Mouse (Mus musculus) hindbrain, embryonic 16.5 days (tissue): ENCODE measurements around the gene Usp35. TPM values are rescaled to one million over a fixed set of nuclear protein-coding genes. Genes with fewer than 3 reads are reported as not detected.

ENCODE experiments used
- ATAC-seq: fragments of 200-750 bp; cut with Nextera tagmentation; 2 replicates; pipeline ENCODE4 v1.8.0; 2017; ENCODE audit warnings: moderate TSS enrichment, moderate library complexity
- H3K27ac ChIP-seq: fragments of 300-500 bp; sonication (generic); 2 replicates; pipeline ENCODE4 v1.5.1; 2014; ENCODE audit warnings: low read depth, mild to moderate bottlenecking, control low read depth, low read length, moderate library complexity
- H3K27me3 ChIP-seq: fragments of 300-500 bp; sonication (generic); replicated peaks from 2 replicates; pipeline ENCODE4 v1.6.1; 2014; ENCODE audit warnings: low read length; ENCODE audit not compliant: control insufficient read depth, insufficient read depth
- H3K36me3 ChIP-seq: fragments of 300-500 bp; sonication (generic); 2 replicates; pipeline ENCODE4 v1.6.1; 2014; ENCODE audit warnings: mild to moderate bottlenecking, low read length, moderate library complexity, mixed read lengths; ENCODE audit not compliant: control insufficient read depth, insufficient read depth
- H3K4me1 ChIP-seq: fragments of 300-500 bp; sonication (generic); 2 replicates; pipeline ENCODE4 v1.6.1; 2014; ENCODE audit warnings: low read depth, low read length; ENCODE audit not compliant: control insufficient read depth, insufficient read depth
- H3K4me2 ChIP-seq: fragments of 300-500 bp; sonication (generic); 2 replicates; pipeline ENCODE4 v1.6.1; 2014; ENCODE audit warnings: mild to moderate bottlenecking, low read length, control low read depth, moderate library complexity
- H3K4me3 ChIP-seq: fragments of 300-500 bp; sonication (generic); 2 replicates; pipeline ENCODE4 v1.5.1; 2014; ENCODE audit warnings: mild to moderate bottlenecking, low read length, control low read depth, moderate library complexity
- H3K9ac ChIP-seq: fragments of 300-500 bp; sonication (generic); 2 replicates; pipeline ENCODE4 v1.6.1; 2014; ENCODE audit warnings: low read depth, mild to moderate bottlenecking, control low read depth, low read length, moderate library complexity
- H3K9me3 ChIP-seq: fragments of 300-500 bp; sonication (generic); 2 replicates; pipeline ENCODE4 v1.6.1; 2014; ENCODE audit warnings: mild to moderate bottlenecking, low read length, moderate library complexity; ENCODE audit not compliant: control insufficient read depth
- WGBS: fragments of 180-500 bp; shearing (Covaris S2); extraction: QIAGEN DNeasy Blood & Tissue Kit; methylation state at CpG from one replicate; pipeline ENCODE4 v1.1.7; 2014; 5-methylcytosine and 5-hydroxymethylcytosine counted together
- polyA plus RNA-seq: library from polyadenylated mRNA; unstranded; fragments of >200 nt; fragmentation: Nextera tagmentation; extraction: Ambion mirVana; gene quantifications from 2 replicates; pipeline ENCODE4 v1.2.1, GENCODE M21; 2015

Gene Usp35
- polyA plus RNA-seq, 1 experiment from 2014 or later = 3.0 TPM

DNA sequence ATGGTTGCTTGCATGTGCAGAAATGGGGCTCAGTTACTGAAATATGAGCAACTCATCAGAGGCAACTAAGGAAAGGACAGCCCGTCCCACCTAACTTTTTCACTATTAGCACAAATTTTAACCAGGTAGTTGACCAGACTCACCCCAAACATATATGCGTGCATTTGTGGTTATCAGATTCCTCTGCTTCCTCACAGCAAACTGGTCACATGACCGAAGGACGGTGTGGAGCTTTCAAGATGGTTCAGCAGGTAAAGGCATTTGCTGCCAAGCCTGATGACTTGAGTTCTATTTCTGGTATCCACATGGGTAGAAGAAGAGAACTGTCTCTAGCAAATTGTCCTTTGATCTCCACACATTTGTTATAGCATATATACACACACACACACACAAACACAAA is 26.5 kb upstream of the Usp35 start:
- H3K4me2 ChIP-seq = no peak overlapping the region
- H3K36me3 ChIP-seq = no peaks in the 10 kb centered on the region
- no peak for ATAC-seq
- H3K9me3 ChIP-seq = no peaks in the 10 kb centered on the region
- no peaks in the 10 kb centered on the region for H3K4me1 ChIP-seq
- no peak overlapping the region for H3K9ac ChIP-seq
- no peak overlapping the region for H3K4me3 ChIP-seq
- no peaks in the 10 kb centered on the region for H3K27me3 ChIP-seq
- WGBS = 93% methylated on average over 4 of the region's 4 CpGs
- no peak overlapping the region for H3K27ac ChIP-seq

DNA sequence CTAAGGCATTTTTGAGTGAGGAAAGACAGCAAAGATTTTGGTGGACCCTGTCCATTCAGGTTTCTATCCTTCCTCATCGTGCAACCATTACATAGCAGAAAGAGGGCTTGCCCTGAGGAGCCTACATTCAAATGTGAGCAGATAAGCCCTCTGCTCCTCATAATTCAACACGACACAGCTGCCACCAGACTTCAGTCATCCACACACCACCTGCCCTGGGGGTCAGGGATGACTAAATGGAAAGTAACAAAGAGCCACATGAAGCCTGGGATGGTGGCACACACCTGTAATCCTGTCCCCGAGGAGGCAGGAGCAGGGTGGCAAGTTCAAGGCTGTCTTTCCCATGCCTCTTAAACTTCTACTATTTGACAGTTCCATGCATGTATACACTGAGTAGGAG is 26.0 kb upstream of the Usp35 start:
- no peaks in the 10 kb centered on the region for H3K36me3 ChIP-seq
- H3K9ac ChIP-seq = no peak overlapping the region
- no peaks in the 10 kb centered on the region for H3K9me3 ChIP-seq
- 87% methylated on average over 3 of the region's 3 CpGs for WGBS
- ATAC-seq = no peak
- no peak overlapping the region for H3K4me2 ChIP-seq
- no peak overlapping the region for H3K4me3 ChIP-seq
- no peaks in the 10 kb centered on the region for H3K27me3 ChIP-seq
- H3K4me1 ChIP-seq = no peaks in the 10 kb centered on the region
- H3K27ac ChIP-seq = no peak overlapping the region

DNA sequence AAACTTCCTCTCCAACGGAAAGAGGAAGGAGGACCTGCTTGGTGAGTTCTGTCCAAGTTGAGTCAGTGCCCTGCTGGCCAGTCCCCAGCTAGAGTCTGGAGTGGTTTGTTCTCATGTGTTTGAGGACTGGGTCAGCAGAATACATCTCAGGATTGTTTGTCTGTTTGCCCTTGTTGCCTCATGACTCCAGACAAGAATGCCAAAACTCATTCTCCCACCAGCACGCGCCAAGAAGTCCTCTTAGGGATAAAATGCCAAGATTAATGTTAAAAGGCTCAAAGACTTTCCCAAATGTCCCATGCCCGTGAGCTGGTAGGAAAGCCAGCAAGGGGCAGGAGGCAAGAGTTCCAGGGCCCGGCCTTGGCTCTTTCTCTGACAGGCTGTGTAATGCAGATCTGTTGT is 25.1 kb upstream of the Usp35 start:
- H3K36me3 ChIP-seq = no peaks in the 10 kb centered on the region
- H3K4me3 ChIP-seq = no peak overlapping the region
- H3K9me3 ChIP-seq = no peaks in the 10 kb centered on the region
- no peak overlapping the region for H3K27ac ChIP-seq
- H3K4me1 ChIP-seq = no peaks in the 10 kb centered on the region
- H3K27me3 ChIP-seq = no peaks in the 10 kb centered on the region
- ATAC-seq = peak; percentile 90
- WGBS = 68% methylated on average over 5 of the region's 5 CpGs
- no peak overlapping the region for H3K9ac ChIP-seq
- no peak overlapping the region for H3K4me2 ChIP-seq

DNA sequence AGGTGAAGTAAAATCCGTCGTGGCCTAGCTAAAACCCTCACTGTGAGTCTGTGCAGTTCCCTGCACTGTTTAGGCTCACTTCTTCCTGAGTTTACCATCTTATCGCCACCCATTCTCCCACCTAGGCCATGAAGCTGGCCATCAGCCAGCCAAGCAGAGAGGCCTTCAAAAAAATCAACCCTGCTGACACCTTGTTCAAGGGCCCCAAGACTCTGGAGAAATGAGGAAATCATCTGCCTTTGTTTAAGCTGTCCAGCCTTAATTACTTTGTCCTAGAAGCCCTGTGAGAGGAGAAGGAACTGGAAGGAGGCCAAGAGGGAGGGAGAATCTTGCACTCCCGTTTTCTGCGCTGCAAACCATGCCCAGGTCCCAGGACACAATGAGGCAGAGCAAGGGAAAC is 24.4 kb upstream of the Usp35 start:
- ATAC-seq = no peak

DNA sequence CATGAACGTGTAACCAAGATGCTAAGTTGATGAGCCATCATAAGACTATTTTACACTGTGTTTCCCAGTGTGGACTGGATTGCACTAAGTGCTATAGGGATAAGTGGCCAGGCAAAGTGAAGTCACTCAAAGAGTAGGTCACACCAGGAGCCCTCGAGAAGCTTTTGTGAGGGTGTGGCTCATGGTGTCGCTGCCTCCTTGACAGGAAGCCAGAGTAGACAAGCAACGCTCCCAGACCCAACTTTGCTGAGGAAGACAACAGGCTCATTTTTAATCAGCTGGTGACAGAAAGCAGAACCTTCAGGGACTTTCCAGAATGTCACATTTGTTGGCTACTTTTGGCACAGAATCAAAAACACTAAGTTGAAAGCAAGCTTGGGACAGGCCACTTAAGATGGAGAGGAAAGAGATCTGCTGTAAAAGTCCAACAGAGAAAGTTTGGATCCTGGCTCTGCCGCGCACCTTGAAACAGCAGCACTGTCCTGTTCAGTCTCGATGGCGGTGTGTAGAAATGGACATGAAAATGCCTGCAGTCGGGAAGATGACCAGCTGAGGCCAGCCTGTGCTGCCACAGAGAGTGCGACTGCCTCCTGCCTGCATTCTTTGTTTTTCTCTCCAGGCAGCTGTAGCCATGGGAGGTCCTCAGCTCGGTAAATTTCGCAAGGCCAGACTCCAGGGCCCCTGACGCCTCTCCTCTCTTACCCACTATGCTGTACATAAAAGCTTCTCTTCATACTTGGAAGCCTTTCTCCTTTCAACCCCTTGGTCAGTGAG is 23.4 kb upstream of the Usp35 start:
- Histone ChIP-seq H3K4me3 (no peak overlapping the region), H3K27me3 (no peaks in the 10 kb centered on the region), H3K4me2 (no peak overlapping the region), H3K36me3 (no peaks in the 10 kb centered on the region), H3K4me1 (no peaks in the 10 kb centered on the region), H3K9me3 (no peaks in the 10 kb centered on the region), H3K27ac (no peak overlapping the region), H3K9ac (no peak overlapping the region)
- WGBS = 44% methylated on average over 13 of the region's 13 CpGs
- no peak for ATAC-seq

More for the DNA sequence above, 24.4 kb upstream of the Usp35 start:
- Histone ChIP-seq H3K36me3 (no peaks in the 10 kb centered on the region), H3K4me1 (no peaks in the 10 kb centered on the region), H3K9me3 (no peaks in the 10 kb centered on the region), H3K4me2 (no peak overlapping the region), H3K27me3 (no peaks in the 10 kb centered on the region), H3K4me3 (no peak overlapping the region), H3K9ac (no peak overlapping the region), H3K27ac (no peak overlapping the region)
- WGBS = 72% methylated on average over 5 of the region's 5 CpGs

DNA sequence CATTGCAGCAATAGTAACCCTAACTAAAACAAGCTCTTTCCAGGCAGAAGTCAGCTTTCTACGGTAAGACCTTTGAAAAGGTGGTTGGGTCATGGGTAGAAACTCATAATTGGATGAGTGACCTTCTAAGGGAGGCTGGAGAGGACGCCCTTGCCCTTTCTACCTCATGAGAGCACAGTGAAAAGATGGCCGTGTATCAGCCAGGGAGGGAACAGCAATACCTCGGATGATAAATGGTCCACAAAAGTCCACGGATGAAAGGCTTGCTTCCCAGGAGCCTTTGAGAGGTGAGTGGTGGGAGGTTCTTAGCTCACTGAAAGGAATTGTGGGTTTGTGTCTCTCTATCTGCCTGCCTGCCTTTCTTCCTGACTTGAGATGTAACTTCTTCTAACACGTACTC is 21.5 kb upstream of the Usp35 start:
- WGBS = 92% methylated on average over 6 of the region's 6 CpGs
- Histone ChIP-seq H3K9ac (no peak overlapping the region), H3K36me3 (no peaks in the 10 kb centered on the region), H3K4me3 (no peak overlapping the region), H3K27me3 (no peaks in the 10 kb centered on the region), H3K4me2 (no peak overlapping the region), H3K27ac (no peak overlapping the region), H3K4me1 (no peaks in the 10 kb centered on the region), H3K9me3 (no peaks in the 10 kb centered on the region)
- no peak for ATAC-seq

DNA sequence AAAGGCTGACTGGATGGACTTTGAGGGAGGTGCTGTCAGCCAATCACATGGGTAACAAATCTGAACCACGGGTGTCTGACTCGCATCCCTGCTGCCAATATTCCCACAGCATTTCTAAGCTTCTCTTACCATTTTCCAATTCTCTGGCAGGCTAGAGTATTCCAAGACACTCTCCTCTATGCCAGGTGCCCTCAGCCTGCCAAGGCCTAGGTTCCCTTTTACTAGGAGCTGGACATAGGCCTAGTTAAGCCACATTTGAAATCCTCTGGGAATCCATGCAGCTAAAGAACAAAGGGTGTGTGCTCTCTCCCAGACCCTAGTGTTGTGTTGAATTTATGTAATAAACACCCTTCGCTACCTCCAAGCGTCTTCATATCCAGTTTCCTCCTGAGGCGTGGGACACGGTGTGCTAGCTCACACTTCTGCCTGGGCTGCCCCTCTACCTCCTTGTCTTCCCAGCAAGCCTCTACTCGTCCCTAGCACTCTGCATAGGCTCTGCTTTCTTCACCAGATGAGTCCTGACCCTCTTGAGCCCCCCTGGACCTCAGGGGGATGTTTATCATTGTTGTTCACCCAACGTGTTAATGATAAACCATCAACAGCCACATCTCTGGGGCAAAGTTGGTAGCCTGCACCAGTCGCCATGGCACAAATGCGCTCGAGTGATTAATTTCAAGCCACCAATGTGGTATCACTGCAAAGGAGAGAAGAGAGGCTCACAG is 20.1 kb upstream of the Usp35 start:
- Histone ChIP-seq H3K36me3 (peaks cover 3% of the 10 kb centered on the region), H3K27me3 (no peaks in the 10 kb centered on the region), H3K9ac (no peak overlapping the region), H3K4me3 (no peak overlapping the region), H3K4me1 (no peaks in the 10 kb centered on the region), H3K9me3 (no peaks in the 10 kb centered on the region), H3K4me2 (no peak overlapping the region), H3K27ac (no peak overlapping the region)
- ATAC-seq = no peak; the same call in 1 of the 2 replicates
- 86% methylated on average over 11 of the region's 11 CpGs for WGBS

DNA sequence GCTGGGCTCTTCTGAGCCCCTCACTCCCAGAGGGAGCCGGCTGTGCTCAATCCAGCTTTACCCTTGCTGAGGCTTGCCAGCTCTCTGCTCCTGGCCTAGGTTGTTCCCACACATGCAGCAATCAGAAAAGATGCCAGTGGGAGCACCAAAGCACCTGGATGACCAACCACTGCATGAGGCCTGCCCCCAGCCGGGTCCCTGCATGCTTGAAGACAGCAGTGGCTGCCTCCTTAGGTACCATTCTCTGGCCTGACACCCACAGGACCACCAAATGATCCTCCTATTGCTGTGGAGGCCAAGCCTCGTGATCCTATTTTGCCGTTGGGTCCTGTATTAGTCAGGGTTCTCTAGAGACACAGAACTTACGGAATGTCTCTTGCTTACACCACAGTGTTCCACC is 19.1 kb upstream of the Usp35 start:
- Histone ChIP-seq H3K4me3 (no peak overlapping the region), H3K9me3 (no peaks in the 10 kb centered on the region), H3K4me2 (no peak overlapping the region), H3K27me3 (no peaks in the 10 kb centered on the region), H3K27ac (no peak overlapping the region), H3K9ac (no peak overlapping the region), H3K4me1 (peaks cover 2% of the 10 kb centered on the region), H3K36me3 (peaks cover 3% of the 10 kb centered on the region)
- WGBS = 74% methylated on average over 5 of the region's 5 CpGs
- ATAC-seq = no peak

DNA sequence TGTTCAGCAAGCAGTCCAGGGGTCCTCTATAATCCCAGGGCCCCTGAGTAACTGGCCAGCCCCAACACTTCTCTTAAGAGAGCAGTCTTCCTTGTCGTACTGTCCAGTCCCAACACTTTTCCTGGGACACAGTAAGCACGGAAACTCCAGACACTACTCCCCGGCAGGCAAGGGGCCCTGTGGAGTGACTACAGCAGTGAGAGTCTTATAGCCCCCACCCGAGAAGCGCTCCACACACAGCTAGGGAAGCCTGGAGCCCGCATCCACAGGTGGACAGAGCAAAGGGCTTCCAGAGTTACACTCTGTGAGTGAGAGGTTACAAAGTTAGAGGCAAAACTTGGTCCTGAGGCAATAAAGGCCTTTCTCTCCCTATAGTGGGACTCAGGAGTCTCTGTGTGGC is 17.6 kb upstream of the Usp35 start:
- peaks cover 11% of the 10 kb centered on the region for H3K4me1 ChIP-seq
- no peak overlapping the region for H3K27ac ChIP-seq
- ATAC-seq = no peak
- H3K36me3 ChIP-seq = peaks cover 3% of the 10 kb centered on the region
- no peaks in the 10 kb centered on the region for H3K9me3 ChIP-seq
- no peaks in the 10 kb centered on the region for H3K27me3 ChIP-seq
- H3K9ac ChIP-seq = no peak overlapping the region
- no peak overlapping the region for H3K4me2 ChIP-seq
- no peak overlapping the region for H3K4me3 ChIP-seq
- WGBS = 89% methylated on average over 6 of the region's 6 CpGs
